17 mouse cellular contexts compared by ENCODE assay signal in the genomic region with DNA sequence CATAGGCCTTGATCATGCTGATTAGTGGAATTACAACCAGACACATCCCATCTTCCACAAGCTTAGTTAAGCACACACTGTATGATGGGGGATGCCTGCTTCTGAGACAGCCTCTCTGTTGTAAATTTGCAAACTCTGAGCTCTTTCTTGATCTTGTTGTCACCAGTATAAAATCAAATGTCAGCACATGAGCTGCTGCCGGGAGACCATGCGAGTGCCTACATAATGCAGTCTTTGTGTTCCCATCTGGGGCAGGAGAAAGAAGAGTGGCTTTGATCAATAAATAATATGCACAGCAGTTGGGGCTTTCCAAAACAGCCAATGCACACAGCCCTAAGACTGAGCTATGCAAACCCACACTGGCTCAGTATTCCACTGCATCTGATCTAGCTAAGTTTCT. TPM values are rescaled to one million over a fixed set of nuclear protein-coding genes. Genes with fewer than 3 reads are reported as not detected.
DNase-seq lines count a peak whose midpoint lies in the region; ATAC-seq and TF ChIP-seq lines count a peak whose summit lies in the region.
"Had no signal": no experiment of that assay in that cellular context is flagged by ENCODE, and none has a peak within 500 bp of the region (broad histone marks: within the 10 kb centered on the region; RNA-seq: fewer than 3 reads in every experiment).

No protein-coding gene starts in this region.

- H3K9me3 ChIP-seq in midbrain, embryonic 10.5 days (replicated peaks) = no peaks in the 10 kb centered on the region
- no peaks in the 10 kb centered on the region for H3K9me3 ChIP-seq in neural tube, embryonic 14.5 days (ENCODE audit: control insufficient read depth, low read length)
- no peaks in the 10 kb centered on the region for H3K9me3 ChIP-seq in liver, embryonic 11.5 days (ENCODE audit: control insufficient read depth, low read length)
- H3K9me3 ChIP-seq: embryonic facial prominence, embryonic 12.5 days; lung, embryonic 15.5 days had no signal

- no peak overlapping the region for H3K4me2 ChIP-seq in neural tube, embryonic 14.5 days (ENCODE audit: low read depth, low read length)
- H3K4me2 ChIP-seq in liver, embryonic 11.5 days = no peak overlapping the region
- H3K4me2 ChIP-seq: embryonic facial prominence, embryonic 12.5 days; lung, embryonic 15.5 days had no signal

- peak; percentile 35; the same call in 1 of the 2 replicates for ATAC-seq in neural tube, embryonic 14.5 days (ENCODE audit: low read depth)
- no peak for ATAC-seq in inflammation-experienced regulatory T-cells, adult 6 months
- no peak for ATAC-seq in liver, embryonic 11.5 days (replicated peaks; ENCODE audit: low FRiP score)
- no peak for ATAC-seq in megakaryocyte, adult 5-6 weeks (ENCODE audit: poor library complexity, severe bottlenecking)
- ATAC-seq: intestine, postnatal 0 days had no signal

- H3K4me3 ChIP-seq in layer of hippocampus, adult 2 months = no peak overlapping the region
- H3K4me3 ChIP-seq in midbrain, embryonic 10.5 days = no peak overlapping the region
- H3K4me3 ChIP-seq in neural tube, embryonic 14.5 days (ENCODE audit: low read depth, low read length) = no peak overlapping the region
- no peak overlapping the region for H3K4me3 ChIP-seq in liver, embryonic 11.5 days (ENCODE audit: low read depth, low read length)
- H3K4me3 ChIP-seq: embryonic facial prominence, embryonic 12.5 days; lung, embryonic 15.5 days had no signal

- H3K27ac ChIP-seq in layer of hippocampus, adult 2 months = 0 out of 2 replicates have a peak overlapping the region, but pooled peaks have one; percentile 21
- H3K27ac ChIP-seq in midbrain, embryonic 10.5 days (replicated peaks) = peak overlapping the region; percentile 63; the same call in 1 of the 2 replicates
- no peak overlapping the region for H3K27ac ChIP-seq in neural tube, embryonic 14.5 days (ENCODE audit: low read depth, low read length)
- no peak overlapping the region for H3K27ac ChIP-seq in liver, embryonic 11.5 days (ENCODE audit: low read depth, low read length)
- H3K27ac ChIP-seq: lung, embryonic 15.5 days had no signal

- H3K27me3 ChIP-seq in midbrain, embryonic 10.5 days (ENCODE audit: low read depth, poor library complexity, severe bottlenecking) = no peaks in the 10 kb centered on the region
- H3K27me3 ChIP-seq in neural tube, embryonic 14.5 days (ENCODE audit: control insufficient read depth, insufficient read depth, low read length) = no peaks in the 10 kb centered on the region
- no peaks in the 10 kb centered on the region for H3K27me3 ChIP-seq in liver, embryonic 11.5 days (replicated peaks; ENCODE audit: control insufficient read depth, insufficient read depth, low read length)
- H3K27me3 ChIP-seq: embryonic facial prominence, embryonic 12.5 days; lung, embryonic 15.5 days had no signal

- H3K4me1 ChIP-seq in midbrain, embryonic 10.5 days = peaks cover 18% of the 10 kb centered on the region; the same call in 1 of the 2 replicates
- no peaks in the 10 kb centered on the region; the same call in 1 of the 2 replicates for H3K4me1 ChIP-seq in neural tube, embryonic 14.5 days (ENCODE audit: control insufficient read depth, insufficient read depth, low read length)
- no peaks in the 10 kb centered on the region for H3K4me1 ChIP-seq in liver, embryonic 11.5 days (replicated peaks; ENCODE audit: control insufficient read depth, insufficient read depth, low read length)
- H3K4me1 ChIP-seq: embryonic facial prominence, embryonic 12.5 days had no signal

- no peak for DNase-seq in layer of hippocampus, adult 2 months (ENCODE audit: low spot score in 2 of 2)
- no peak for DNase-seq in layer of hippocampus, postnatal 25 days (ENCODE audit: extremely low spot score in 1 of 2, low spot score in 1 of 2)
- DNase-seq in forelimb bud, embryonic 11.5 days (ENCODE audit: low read depth, low spot score) = peak; percentile 48
- no peak for DNase-seq in midbrain, embryonic 10.5 days (ENCODE audit: low spot score)
- no peak for DNase-seq in liver, embryonic 11.5 days (ENCODE audit: low spot score)
- DNase-seq: cerebellum, postnatal 10 days; heart, postnatal 14 days; kidney, postnatal 36 days; right cerebral cortex, postnatal 14 days; thymus, adult 18-20 months had no signal

- WGBS in midbrain, embryonic 10.5 days = 59% methylated on average over 2 of the region's 2 CpGs
- 5% methylated on average over 2 of the region's 2 CpGs for WGBS in neural tube, embryonic 14.5 days
- 80% methylated on average over 2 of the region's 2 CpGs for WGBS in liver, embryonic 11.5 days

- no peak for TF ChIP-seq CTCF in layer of hippocampus, adult 2 months (conservative IDR thresholded peaks at IDR 0.05)

- no peak overlapping the region for H3K9ac ChIP-seq in neural tube, embryonic 14.5 days (replicated peaks; ENCODE audit: low read depth, low read length)
- no peak overlapping the region for H3K9ac ChIP-seq in liver, embryonic 11.5 days (ENCODE audit: low read depth, low read length)
- H3K9ac ChIP-seq: embryonic facial prominence, embryonic 12.5 days; lung, embryonic 15.5 days had no signal

- no peaks in the 10 kb centered on the region for H3K36me3 ChIP-seq in midbrain, embryonic 10.5 days
- no peaks in the 10 kb centered on the region for H3K36me3 ChIP-seq in neural tube, embryonic 14.5 days (ENCODE audit: control insufficient read depth, insufficient read depth, low read length)
- H3K36me3 ChIP-seq in liver, embryonic 11.5 days (ENCODE audit: control insufficient read depth, insufficient read depth, low read length) = no peaks in the 10 kb centered on the region
- H3K36me3 ChIP-seq: embryonic facial prominence, embryonic 12.5 days; lung, embryonic 15.5 days had no signal

RNA-seq across cellular contexts. Expression of gene Afdn, which starts 37.9 kb away (rescaled TPM):
- 100 to 1,000 TPM; 106 to 114 TPM for total RNA-seq in layer of hippocampus, adult 2 months (2021)
- total RNA-seq in layer of hippocampus, postnatal 25 days (2021) = 100 to 1,000 TPM in 1 of 2 experiments, 10 to 100 TPM in 1; 91.7 to 115 TPM
- polyA plus RNA-seq in midbrain, embryonic 10.5 days (2016; fragmentation: Nextera tagmentation; extraction: Ambion mirVana) = 72.1 and 73.1 TPM in 2 replicates
- polyA plus RNA-seq in neural tube, embryonic 14.5 days (2014; fragmentation: Nextera tagmentation; extraction: Ambion mirVana) = 130 and 139 TPM in 2 replicates
- polyA plus RNA-seq in inflammation-experienced regulatory T-cells, adult 6 months (2017; shearing (Covaris generic)) = 1 to 10 TPM; 1.0 to 2.6 (median 2.0) TPM
- 34.3 and 34.6 TPM in 2 replicates for polyA plus RNA-seq in liver, embryonic 11.5 days (2014; fragmentation: Nextera tagmentation; extraction: Ambion mirVana)
- total RNA-seq in megakaryocyte, adult 5-6 weeks (2015) = 14.1 and 15.3 TPM in 2 replicates
- 22.6 and 29.1 TPM in 2 replicates for total RNA-seq in megakaryocyte, adult 5-6 weeks (2017)

RNA-seq across cellular contexts. Expression of gene Tcte2, which starts 39.2 kb away (rescaled TPM):
- 10 to 100 TPM; 18.4 to 22.1 TPM for total RNA-seq in layer of hippocampus, adult 2 months (2021)
- total RNA-seq in layer of hippocampus, postnatal 25 days (2021) = 10 to 100 TPM; 18.9 to 22.3 TPM
- polyA plus RNA-seq in midbrain, embryonic 10.5 days (2016; fragmentation: Nextera tagmentation; extraction: Ambion mirVana) = 5.6 and 6.1 TPM in 2 replicates
- polyA plus RNA-seq in neural tube, embryonic 14.5 days (2014; fragmentation: Nextera tagmentation; extraction: Ambion mirVana) = 18.8 and 31.1 TPM in 2 replicates
- polyA plus RNA-seq in inflammation-experienced regulatory T-cells, adult 6 months (2017; shearing (Covaris generic)) = not detected
- 1.2 and 1.4 TPM in 2 replicates for polyA plus RNA-seq in liver, embryonic 11.5 days (2014; fragmentation: Nextera tagmentation; extraction: Ambion mirVana)
- not detected in 2 replicates for total RNA-seq in megakaryocyte, adult 5-6 weeks (2015)
- total RNA-seq in megakaryocyte, adult 5-6 weeks (2017) = not detected in 2 replicates
- total RNA-seq: megakaryocyte-erythroid progenitor cell, adult 5-6 weeks had no signal

Comparison
In these comparisons a context has a peak if more than half of its experiments do, and no peak if none do; other contexts are left out.
1. H3K27ac ChIP-seq: peak in layer of hippocampus, adult 2 months (single experiment) and midbrain, embryonic 10.5 days (single experiment); none in neural tube, embryonic 14.5 days (single experiment) and liver, embryonic 11.5 days (single experiment).